Mouse (Mus musculus): Measurements from ENCODE around the gene Zfp655.
"Not testable (repeated sequence)": the region's sequence is repeated elsewhere in the genome, so short reads cannot be mapped to it uniquely, and the experiment has no call there.

Gene Zfp655

DNA sequence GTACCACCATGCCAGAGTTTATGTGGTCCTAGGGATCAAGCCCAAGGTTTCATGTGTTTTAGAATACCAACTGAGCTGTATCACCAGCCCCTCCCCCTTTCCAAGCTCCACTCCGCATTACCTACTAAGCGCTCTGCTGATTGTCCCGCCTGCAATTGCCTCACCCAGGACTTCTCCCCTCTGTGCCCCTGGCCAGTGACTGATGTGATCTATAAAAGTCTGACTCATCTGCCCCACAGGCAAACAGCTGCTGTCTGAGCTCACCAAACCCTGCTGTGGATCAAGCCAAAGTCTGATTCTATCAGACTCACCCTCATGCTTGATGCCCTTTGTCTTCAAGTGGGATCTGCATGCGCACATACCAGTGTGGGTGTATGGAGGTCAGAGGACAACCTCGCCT, 8.7 kb upstream of the Zfp655 start:
- DNase-seq (ENCODE audit: low read depth, low spot score) = no peak

DNA sequence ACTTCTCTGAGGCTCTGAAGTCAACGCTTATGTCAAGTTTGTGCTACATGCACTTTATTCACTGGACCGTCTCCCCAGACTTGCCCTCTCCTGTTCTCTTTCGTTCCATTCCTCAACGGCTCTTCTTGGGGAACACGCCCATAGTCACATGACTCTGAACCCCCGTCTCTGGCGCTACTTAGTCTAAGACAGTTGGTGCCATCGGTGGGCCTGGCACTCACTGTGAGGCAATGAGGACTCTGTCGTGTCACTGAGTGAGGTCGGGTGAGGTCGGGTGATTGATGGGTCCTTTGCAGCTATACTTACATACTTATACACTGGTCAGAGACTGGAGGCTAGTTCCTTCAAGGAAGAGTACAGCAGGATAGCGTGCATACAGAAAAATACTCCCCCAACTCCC, 8.1 kb upstream of the Zfp655 start:
- no peak for DNase-seq (ENCODE audit: low read depth, low spot score)

DNA sequence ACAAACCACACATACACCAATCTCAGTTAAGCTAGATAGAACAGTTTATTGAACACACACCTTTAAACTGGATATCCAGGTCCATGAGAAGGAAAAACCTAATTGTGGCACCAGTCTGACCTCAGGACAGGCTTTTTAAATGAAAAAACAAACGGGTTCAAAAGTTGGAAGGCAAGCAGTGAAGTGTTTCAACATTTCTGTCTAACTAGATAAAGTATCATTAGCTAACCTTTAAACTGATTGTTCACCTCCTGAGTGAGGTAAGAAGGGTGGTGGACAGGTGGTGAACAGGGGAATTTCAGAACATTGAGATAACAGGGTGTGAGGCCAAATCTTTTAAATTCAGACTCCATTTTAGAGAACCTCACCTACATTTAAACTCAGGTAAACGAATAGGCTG, 5.1 kb upstream of the Zfp655 start:
- DNase-seq (ENCODE audit: low read depth, low spot score) = no peak

DNA sequence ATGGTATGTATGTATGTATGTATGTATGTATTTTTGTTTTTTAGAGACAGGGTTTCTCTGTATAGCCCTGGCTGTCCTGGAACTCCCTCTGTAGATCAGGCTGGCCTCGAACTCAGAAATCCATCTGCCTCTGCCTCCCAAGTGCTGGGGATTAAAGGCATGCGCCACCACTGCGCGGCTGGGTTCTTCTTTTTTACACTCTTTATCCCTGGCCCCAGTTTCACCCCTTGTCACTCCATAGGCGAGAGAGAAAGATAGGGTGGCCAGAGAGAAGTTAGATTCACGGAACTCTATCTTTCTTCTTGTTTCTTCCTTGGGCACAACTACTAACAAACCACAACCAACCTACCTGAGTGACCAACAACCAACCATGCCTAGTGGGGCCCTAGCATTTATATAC, 2.2 kb upstream of the Zfp655 start:
- not testable (repeated sequence) for DNase-seq (ENCODE audit: low read depth, low spot score)

DNA sequence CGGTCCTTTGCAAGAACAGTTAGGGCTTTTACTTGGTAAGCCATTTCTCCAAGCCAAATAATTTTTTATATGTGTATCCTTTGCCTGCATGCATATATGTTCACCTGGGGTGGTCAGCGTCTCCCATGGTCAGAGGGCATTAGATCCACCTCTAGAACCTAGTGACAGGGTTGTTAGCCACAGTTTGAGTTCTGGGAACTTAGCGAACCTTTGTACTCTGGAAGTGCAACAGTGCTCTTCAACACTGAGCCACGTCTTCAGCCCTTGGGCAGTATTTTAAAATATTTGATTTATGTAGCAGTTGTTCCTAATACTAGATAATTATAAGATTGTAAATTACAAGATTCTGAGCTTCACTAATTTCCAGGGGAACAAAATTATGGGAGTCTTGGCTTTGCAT, 874 bp upstream of the Zfp655 start:
- DNase-seq (ENCODE audit: low read depth, low spot score) = no peak

DNA sequence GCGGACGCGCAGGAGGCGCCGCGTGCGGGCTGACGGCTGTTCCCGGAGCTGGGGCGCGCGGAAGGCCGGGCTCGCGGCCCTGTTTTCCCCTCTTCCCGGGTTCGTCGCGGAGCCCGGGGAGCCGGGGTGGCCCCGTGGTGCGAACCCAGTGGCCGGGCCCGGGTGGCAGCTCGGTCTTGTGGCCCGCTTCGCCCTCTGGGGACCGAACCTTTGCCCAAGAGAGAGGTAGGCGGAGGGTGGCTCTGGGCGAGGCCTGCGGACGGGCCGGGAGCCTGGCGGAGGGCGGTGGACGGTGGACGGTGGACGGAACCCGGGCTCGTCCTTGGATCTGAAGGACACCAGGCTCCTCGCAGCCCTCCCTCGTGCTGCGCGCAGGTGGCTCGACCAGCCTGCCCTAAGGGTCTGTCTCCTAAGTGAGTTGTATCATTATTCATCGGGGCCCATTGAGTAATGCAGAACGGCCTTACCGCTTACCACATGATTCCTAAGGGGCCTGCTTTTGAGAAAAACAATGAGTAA, 437 bp downstream of the Zfp655 start:
- DNase-seq (ENCODE audit: low read depth, low spot score) = no peak

DNA sequence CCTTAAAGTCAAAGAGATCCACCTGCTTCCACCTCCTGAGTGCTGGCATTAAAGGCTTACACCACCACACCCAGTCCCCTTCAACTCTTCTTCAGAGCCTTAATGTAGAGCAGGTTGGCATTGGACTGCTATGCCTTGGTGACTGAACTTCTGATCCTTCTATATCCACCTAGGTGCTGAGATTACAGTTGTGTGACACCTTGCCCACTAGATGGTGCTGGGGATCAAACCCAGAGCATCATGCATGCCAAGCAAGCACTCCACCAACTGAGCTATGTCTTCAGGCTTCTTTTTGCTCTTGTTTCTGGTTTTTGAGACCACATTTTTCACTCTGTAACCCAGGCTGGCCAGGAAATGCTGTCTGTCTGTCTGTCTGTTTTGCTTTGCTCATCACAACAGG, 3.1 kb downstream of the Zfp655 start:
- no peak for DNase-seq (ENCODE audit: low read depth, low spot score)

DNA sequence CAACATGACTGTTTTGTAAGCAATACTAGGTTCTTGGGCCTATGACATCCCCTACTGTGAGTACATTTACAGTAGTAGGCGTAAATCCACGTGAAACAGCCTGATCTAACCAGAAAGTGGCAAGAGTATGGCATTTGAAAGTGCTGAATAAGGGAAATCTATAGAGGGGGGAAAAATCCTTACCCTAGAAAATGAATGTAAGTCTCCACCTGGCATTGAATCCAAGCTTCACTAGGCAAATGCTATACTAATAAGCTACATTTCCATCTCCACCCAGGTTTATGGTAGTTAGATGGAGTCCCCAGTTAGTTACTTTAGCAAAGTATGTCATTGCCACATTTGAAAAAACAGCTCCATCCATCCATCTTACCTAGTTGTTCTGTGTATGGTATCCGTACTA, 18.0 kb downstream of the Zfp655 start:
- DNase-seq (ENCODE audit: low read depth, low spot score) = no peak

DNA sequence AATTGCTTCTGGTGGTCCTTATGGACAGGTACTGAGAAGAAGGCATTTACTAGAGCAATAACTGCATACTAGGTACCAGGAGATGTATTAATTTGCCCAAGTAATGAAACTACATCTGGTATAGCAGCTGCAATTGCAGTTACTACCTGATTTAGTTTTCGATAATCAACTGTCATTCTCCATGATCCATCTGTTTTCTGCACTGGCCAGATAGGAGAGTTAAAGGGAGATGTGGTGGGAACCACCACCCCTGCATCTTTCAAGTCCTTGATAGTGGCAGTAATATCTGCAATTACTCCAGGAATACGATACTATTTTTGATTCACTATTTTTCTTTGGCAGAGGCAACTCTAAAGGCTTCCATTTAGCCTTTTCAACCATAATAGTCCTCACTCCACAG, 42.1 kb downstream of the Zfp655 start:
- DNase-seq (ENCODE audit: low read depth, low spot score) = not testable (repeated sequence)

DNA sequence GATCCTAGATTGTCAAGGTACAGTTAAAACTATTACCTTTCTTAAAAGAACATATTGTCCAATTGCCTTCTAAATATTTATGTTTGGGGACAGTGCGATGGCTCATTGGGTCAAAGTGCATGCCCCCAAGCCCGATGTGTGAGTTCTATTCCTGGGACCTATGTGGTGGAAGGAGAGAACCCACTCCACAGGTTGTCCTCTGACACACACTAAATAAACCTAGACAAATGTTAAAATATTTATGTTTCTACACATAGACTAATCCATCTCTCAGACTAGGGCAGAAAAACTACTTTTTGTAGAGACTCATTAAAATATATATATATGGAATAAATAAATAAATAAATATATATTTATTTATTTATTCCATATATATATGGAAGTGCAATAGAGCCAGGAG, 48.4 kb downstream of the Zfp655 start:
- DNase-seq (ENCODE audit: low read depth, low spot score) = no peak

DNA sequence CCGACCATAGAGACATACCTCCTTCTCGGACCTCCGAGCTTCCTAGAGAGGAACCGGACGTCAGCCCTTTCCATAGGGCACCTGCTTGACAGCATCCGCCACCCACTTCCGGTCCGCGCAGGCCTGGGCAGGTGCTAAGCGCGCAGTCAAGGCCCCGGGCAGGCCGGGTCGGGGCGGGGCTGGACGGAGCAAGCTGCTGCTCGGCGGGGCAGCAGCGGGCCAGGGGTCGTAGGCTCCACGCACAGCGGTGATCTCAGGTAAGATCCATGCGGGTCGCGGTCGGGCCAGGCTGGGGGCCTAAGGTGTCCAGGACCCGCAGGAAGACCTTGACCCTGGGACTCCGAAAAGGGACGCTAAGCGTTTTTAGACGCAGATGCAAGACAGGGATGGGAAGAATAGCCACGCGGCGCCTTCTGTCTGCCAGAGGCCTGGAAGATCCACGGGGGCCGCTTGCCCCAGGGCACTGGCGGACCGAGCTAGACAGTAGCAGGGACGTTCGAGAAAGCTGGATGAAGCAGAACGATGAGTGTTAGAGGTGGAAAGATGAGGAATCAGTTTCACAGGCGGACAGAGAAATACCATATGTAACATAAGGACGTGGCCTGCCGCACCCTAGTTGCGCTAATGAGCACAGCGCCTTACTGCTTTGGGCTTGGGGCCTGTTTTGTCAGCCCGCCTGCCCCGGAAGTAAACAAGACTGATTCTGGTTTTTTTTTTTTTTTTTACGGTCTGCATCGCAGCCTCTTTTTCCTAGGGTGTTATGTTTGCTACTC, 49.0 kb downstream of the Zfp655 start, which contains the start of gene Zscan25:
Gene Zscan25, plus strand, starts transcription at position 130 of the 773 bp plus-strand sequence.
- DNase-seq (ENCODE audit: low read depth, low spot score) = peak; percentile 82

DNA sequence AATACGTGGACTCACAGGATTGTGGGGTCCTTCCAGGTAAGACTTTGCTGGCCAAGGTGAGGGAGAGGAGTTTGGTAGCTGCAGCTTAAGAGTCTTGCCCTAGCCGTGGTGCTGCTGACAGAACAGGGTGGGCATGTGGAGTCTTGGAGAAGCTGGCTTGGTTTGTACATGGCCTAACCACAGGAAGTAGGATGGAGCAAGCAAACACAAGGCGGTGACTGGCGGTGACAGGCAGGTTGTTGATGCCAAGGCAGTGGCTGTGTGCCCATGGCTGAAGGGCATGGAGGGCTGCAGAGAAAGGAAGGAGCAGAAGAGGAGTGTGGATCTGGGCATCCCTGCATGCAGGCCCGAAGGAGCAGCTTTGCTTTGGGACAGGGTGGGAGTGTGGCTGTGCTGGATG, 56.9 kb downstream of the Zfp655 start:
- DNase-seq (ENCODE audit: low read depth, low spot score) = no peak

DNA sequence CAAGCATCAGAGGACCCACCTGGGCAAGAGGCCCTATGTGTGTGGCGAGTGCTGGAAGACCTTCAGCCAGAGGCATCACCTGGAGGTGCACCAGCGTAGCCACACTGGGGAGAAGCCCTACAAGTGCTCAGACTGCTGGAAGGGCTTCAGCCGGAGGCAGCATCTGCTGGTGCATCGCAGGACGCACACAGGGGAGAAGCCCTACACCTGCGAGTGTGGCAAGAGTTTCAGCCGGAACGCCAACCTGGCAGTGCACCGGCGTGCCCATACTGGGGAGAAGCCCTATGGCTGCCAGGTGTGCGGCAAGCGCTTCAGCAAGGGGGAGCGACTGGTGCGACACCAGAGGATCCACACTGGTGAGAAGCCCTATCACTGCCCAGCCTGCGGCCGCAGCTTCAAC, 59.2 kb downstream of the Zfp655 start:
- no peak for DNase-seq (ENCODE audit: low read depth, low spot score)

DNA sequence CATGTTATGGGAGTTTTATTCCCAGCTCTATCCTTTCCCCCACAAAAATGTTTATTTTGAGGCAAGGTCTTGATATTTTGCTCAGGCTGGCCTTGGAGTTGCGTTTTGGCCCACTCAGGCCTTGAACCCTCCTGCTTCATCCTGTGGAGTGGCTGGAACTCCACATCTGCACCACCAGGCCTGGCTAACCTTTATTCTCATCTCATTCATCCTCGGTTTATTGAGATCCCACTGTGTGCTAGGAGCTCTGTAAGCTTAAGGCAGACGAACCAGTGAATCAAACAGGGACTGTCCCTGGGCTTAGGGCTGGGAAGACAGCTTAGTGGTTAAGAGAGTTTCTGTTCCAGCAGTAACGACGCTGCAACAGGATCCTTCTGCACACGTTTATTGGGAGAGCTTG, 60.9 kb downstream of the Zfp655 start:
- DNase-seq (ENCODE audit: low read depth, low spot score) = no peak
